ENCODE assay signal across 18 mouse cellular contexts in the genomic region with DNA sequence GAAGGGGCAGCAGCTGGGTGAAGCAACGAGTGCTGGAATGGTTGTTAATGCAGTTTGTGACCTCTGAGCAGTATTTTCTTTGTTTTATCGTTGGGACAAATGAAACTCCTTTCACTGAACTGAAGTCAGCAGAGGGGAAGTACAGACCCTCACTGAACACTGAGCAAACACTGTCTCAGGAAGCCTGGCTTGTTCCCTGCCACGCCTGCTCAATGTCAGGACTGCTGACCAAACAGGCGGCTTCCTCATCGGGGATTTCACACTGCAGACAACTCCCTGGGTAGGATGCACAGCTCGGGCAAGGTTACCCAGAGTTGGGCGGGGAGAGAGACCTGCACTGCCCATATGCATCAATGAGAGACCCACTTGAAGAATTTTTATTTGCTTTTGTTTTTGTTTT.
DNase-seq lines count a peak whose midpoint lies in the region; ATAC-seq lines count a peak whose summit lies in the region.
"Had no signal": no experiment of that assay in that cellular context is flagged by ENCODE, and none has a peak within 500 bp of the region (broad histone marks: within the 10 kb centered on the region; RNA-seq: fewer than 3 reads in every experiment).

No protein-coding gene starts in this region.

- 28% methylated on average over 7 of the region's 7 CpGs for WGBS in liver, embryonic 12.5 days (ENCODE audit: insufficient replicate concordance)
- WGBS in heart, embryonic 16.5 days = 45% methylated on average over 7 of the region's 7 CpGs

- DNase-seq in liver = peak; percentile 26
- DNase-seq in embryo, embryonic 10 days (ENCODE audit: low spot score) = no peak
- DNase-seq in right cerebral cortex, postnatal 4 days = no peak
- DNase-seq: adrenal gland, adult 2 months; cerebellum, adult 18-20 months; gastrocnemius, postnatal 36 days; kidney, adult 18-20 months; lung, postnatal 14 days; retina, postnatal 1 day had no signal

- no peak for ATAC-seq in liver, embryonic 12.5 days
- peak; percentile 75 for ATAC-seq in common myeloid progenitor, adult 5-6 weeks (replicated peaks; ENCODE audit: low read depth, poor library complexity, severe bottlenecking)
- peak; percentile 67 for ATAC-seq in heart, embryonic 16.5 days (replicated peaks; ENCODE audit: extremely low read depth, insufficient read depth, low FRiP score)
- ATAC-seq in megakaryocyte progenitor cell, adult 5-6 weeks (replicated peaks; ENCODE audit: poor library complexity) = peak; percentile 81
- ATAC-seq: hindbrain, embryonic 16.5 days had no signal

- no peak overlapping the region for H3K4me2 ChIP-seq in liver, embryonic 12.5 days
- no peak overlapping the region for H3K4me2 ChIP-seq in heart, embryonic 16.5 days (ENCODE audit: low read depth, low read length)
- H3K4me2 ChIP-seq: limb, embryonic 12.5 days; midbrain, embryonic 11.5 days had no signal

- H3K36me3 ChIP-seq in liver, embryonic 12.5 days = no peaks in the 10 kb centered on the region
- H3K36me3 ChIP-seq in heart, embryonic 16.5 days (ENCODE audit: control insufficient read depth, insufficient read depth) = no peaks in the 10 kb centered on the region
- H3K36me3 ChIP-seq: G1E; limb, embryonic 12.5 days had no signal

- no peaks in the 10 kb centered on the region for H3K9me3 ChIP-seq in liver, embryonic 12.5 days (replicated peaks)
- H3K9me3 ChIP-seq in heart, embryonic 16.5 days (replicated peaks; ENCODE audit: control insufficient read depth, low read length) = no peaks in the 10 kb centered on the region
- H3K9me3 ChIP-seq: limb, embryonic 12.5 days had no signal

- no peak overlapping the region for H3K4me3 ChIP-seq in liver, embryonic 12.5 days
- no peak overlapping the region for H3K4me3 ChIP-seq in heart, embryonic 16.5 days (ENCODE audit: low read length)
- H3K4me3 ChIP-seq: limb, embryonic 12.5 days; myocyte had no signal

- no peak overlapping the region for H3K9ac ChIP-seq in liver, embryonic 12.5 days
- no peak overlapping the region for H3K9ac ChIP-seq in heart, embryonic 16.5 days (ENCODE audit: low read length)
- H3K9ac ChIP-seq: limb, embryonic 12.5 days had no signal

- no peak overlapping the region for H3K27ac ChIP-seq in liver, embryonic 12.5 days
- peak overlapping the region; percentile 43; the same call in 1 of the 2 replicates for H3K27ac ChIP-seq in heart, embryonic 16.5 days (ENCODE audit: low read length)
- H3K27ac ChIP-seq: limb, embryonic 12.5 days had no signal

- H3K4me1 ChIP-seq in liver, embryonic 12.5 days = peaks cover 25% of the 10 kb centered on the region
- H3K4me1 ChIP-seq in heart, embryonic 16.5 days (ENCODE audit: control insufficient read depth, insufficient read depth, low read length) = peaks cover 13% of the 10 kb centered on the region

- H3K27me3 ChIP-seq in liver, embryonic 12.5 days (replicated peaks) = no peaks in the 10 kb centered on the region; the same call in 1 of the 2 replicates
- no peaks in the 10 kb centered on the region for H3K27me3 ChIP-seq in heart, embryonic 16.5 days (ENCODE audit: control insufficient read depth, insufficient read depth, low read length)
- H3K27me3 ChIP-seq: limb, embryonic 12.5 days had no signal
